Mouse (Mus musculus) CH12.LX (cell line): Measurements from ENCODE around the gene Fthl17e. TPM values are rescaled to one million over a fixed set of nuclear protein-coding genes. Genes with fewer than 3 reads are reported as not detected.
"Not testable (repeated sequence)": the region's sequence is repeated elsewhere in the genome, so short reads cannot be mapped to it uniquely, and the experiment has no call there.

Experiments used
- DNase-seq: peaks from one replicate; pipeline ENCODE4 v3.0.0-alpha.2; 2013; ENCODE audit errors: extremely low read depth
- H3K27ac ChIP-seq: 2 replicates; pipeline ENCODE4 v1.5.1; 2012; ENCODE audit warnings: low read depth, mild to moderate bottlenecking, control low read depth, moderate library complexity; ENCODE audit not compliant: insufficient read depth
- H3K27me3 ChIP-seq: replicated peaks from 2 replicates; pipeline ENCODE3; 2012; ENCODE audit warnings: inconsistent platforms
- H3K36me3 ChIP-seq, 2 experiments: replicated peaks in 1 of 2; 2 replicates each; pipeline versions ENCODE3 to v1.6.1; 2012; ENCODE audit warnings: inconsistent platforms in 1 of 2, low read length in 1 of 2, mild to moderate bottlenecking in 1 of 2, mixed read lengths in 1 of 2, moderate library complexity in 1 of 2; ENCODE audit not compliant: control insufficient read depth in 1 of 2, insufficient read depth in 1 of 2
- H3K4me1 ChIP-seq, 2 experiments: 2 replicates each; pipeline ENCODE4 v1.6.1; 2012; ENCODE audit warnings: inconsistent platforms in 1 of 2, moderate library complexity in 1 of 2; ENCODE audit not compliant: insufficient read depth in 2 of 2, control insufficient read depth in 1 of 2
- H3K4me2 ChIP-seq: 2 replicates; pipeline ENCODE4 v1.6.1; 2012; ENCODE audit warnings: low read depth, mild to moderate bottlenecking, control low read depth; ENCODE audit not compliant: poor library complexity, insufficient read depth, severe bottlenecking
- H3K4me3 ChIP-seq, 3 experiments: fragments of 150-350 bp in 1 of 3; sonication (generic) in 1 of 3; replicated peaks in 1 of 3; 2 replicates each; pipeline versions ENCODE3 to v1.5.1; 2011 to 2012; ENCODE audit warnings: low read depth in 2 of 3, low read length in 2 of 3, mild to moderate bottlenecking in 2 of 3, moderate library complexity in 2 of 3, control low read depth in 1 of 3, improper control_type of control experiment in 1 of 3, inconsistent platforms in 1 of 3, mixed read lengths in 1 of 3; ENCODE audit not compliant: poor library complexity in 1 of 3
- H3K79me2 ChIP-seq: replicated peaks from 2 replicates; pipeline ENCODE4 v1.6.1; 2012; ENCODE audit warnings: mild to moderate bottlenecking, moderate library complexity; ENCODE audit not compliant: control insufficient read depth, poor library complexity, insufficient read depth, severe bottlenecking; ENCODE audit errors: extremely low read depth
- H3K9ac ChIP-seq: 2 replicates; pipeline ENCODE4 v1.6.1; 2012; ENCODE audit warnings: low read depth, mild to moderate bottlenecking, control low read depth, moderate library complexity; ENCODE audit not compliant: insufficient read depth
- H3K9me3 ChIP-seq: replicated peaks from 2 replicates; pipeline ENCODE3; 2012; ENCODE audit warnings: low read length, inconsistent platforms, mixed read lengths
- BHLHE40 ChIP-seq: IDR thresholded peaks from 2 replicates; pipeline ENCODE4 v1.6.1; 2011; ENCODE audit warnings: mild to moderate bottlenecking, low read depth, low read length, improper control_type of control experiment
- CHD1 ChIP-seq: IDR thresholded peaks from 2 replicates; pipeline ENCODE4 v1.6.1; 2012; ENCODE audit warnings: low read depth, low read length, improper control_type of control experiment, inconsistent platforms
- EP300 ChIP-seq: IDR thresholded peaks from 2 replicates; pipeline ENCODE4 v1.6.1; 2011; ENCODE audit warnings: low read length, improper control_type of control experiment
- IRF4 ChIP-seq: IDR thresholded peaks from 2 replicates; pipeline ENCODE4 v1.6.1; 2014; ENCODE audit warnings: low read depth, mild to moderate bottlenecking, inconsistent platforms, low read length, improper control_type of control experiment
- JUN ChIP-seq: IDR thresholded peaks from 2 replicates; pipeline ENCODE4 v1.6.1; 2011; ENCODE audit warnings: low read depth, mild to moderate bottlenecking, low read length, improper control_type of control experiment, moderate library complexity; ENCODE audit not compliant: insufficient read depth
- MXI1 ChIP-seq: IDR thresholded peaks from 2 replicates; pipeline ENCODE4 v1.6.1; 2011; ENCODE audit warnings: mild to moderate bottlenecking, low read depth, low read length, improper control_type of control experiment
- NELFE ChIP-seq: IDR thresholded peaks from 2 replicates; pipeline ENCODE4 v1.6.1; 2011; ENCODE audit warnings: low read depth, low read length, improper control_type of control experiment
- NRF1 ChIP-seq: IDR thresholded peaks from 2 replicates; pipeline ENCODE4 v1.6.1; 2014; ENCODE audit warnings: low read depth, mild to moderate bottlenecking, inconsistent platforms, low read length, improper control_type of control experiment, moderate library complexity
- POLR2A ChIP-seq: IDR thresholded peaks from 2 replicates; pipeline ENCODE4 v1.6.1; 2011; ENCODE audit warnings: low read depth, mild to moderate bottlenecking, improper control_type of control experiment, low read length
- SMC3 ChIP-seq: IDR thresholded peaks from 2 replicates; pipeline ENCODE4 v1.6.1; 2011; ENCODE audit warnings: low read depth, low read length, improper control_type of control experiment
- TCF12 ChIP-seq: IDR thresholded peaks from 2 replicates; pipeline ENCODE4 v1.6.1; 2014; ENCODE audit warnings: low read depth, mild to moderate bottlenecking, inconsistent platforms, low read length, improper control_type of control experiment
- ZC3H11A ChIP-seq: IDR thresholded peaks from 2 replicates; pipeline ENCODE4 v1.6.1; 2012; ENCODE audit warnings: low read depth, mild to moderate bottlenecking, inconsistent platforms, low read length, improper control_type of control experiment
- ZMIZ1 ChIP-seq: IDR thresholded peaks from 2 replicates; pipeline ENCODE4 v1.6.1; 2012; ENCODE audit warnings: low read depth, mild to moderate bottlenecking, inconsistent platforms, low read length, improper control_type of control experiment
- dilution Hi-C: fragments of 300-500 bp; cut with MboI; formaldehyde crosslinking; loops from 2 replicates; pipeline ENCODE4 v1.14.3; 2020; ENCODE audit warnings: low sequenced_read_pairs; ENCODE audit not compliant: extremely low pct_unique_long_range_greater_than_20kb, extremely low pct_ligation_motif_present
- in situ Hi-C: fragments of 300-500 bp; cut with MboI; formaldehyde crosslinking; loops from 3 replicates; pipeline ENCODE4 v1.14.3; 2019; ENCODE audit warnings: low sequenced_read_pairs, low pct_ligation_motif_present, low pct_unique_long_range_greater_than_20kb, mixed read lengths
- polyA plus RNA-seq: library from polyadenylated mRNA; unstranded; fragments of >175 nt; gene quantifications from 2 replicates; pipeline ENCODE4 v1.2.1, GENCODE M21; 2012; ENCODE audit warnings: low read depth; ENCODE audit not compliant: insufficient read length
- total RNA-seq, 2 experiments: library from RNA; depleted of rRNA; stranded (reverse); fragments of 300-350 nt in 1 of 2; fragments of >200 nt in 1 of 2; gene quantifications; 2 replicates each; pipeline ENCODE4 v1.2.3; 2012 to 2014

The Fthl17e gene
- not detected in 2 replicates for total RNA-seq (2012; rRNA removed)
- not detected in 2 replicates for total RNA-seq (2014; rRNA removed)
- polyA plus RNA-seq: not detected in 2 replicates

- H3K4me2 ChIP-seq, DNase-seq, H3K36me3 ChIP-seq, H3K4me1 ChIP-seq, H3K27ac ChIP-seq, dilution Hi-C loops, H3K4me3 ChIP-seq, H3K27me3 ChIP-seq, in situ Hi-C loops, H3K9ac ChIP-seq, H3K79me2 ChIP-seq, H3K9me3 ChIP-seq: not testable (repeated sequence)
These were observed at the start of gene Fthl17e for GRCm38 (mm10) chrX:9033193-9033592. Gene Fthl17e (plus strand): TSS chrX:9033493.

- H3K36me3 ChIP-seq, in situ Hi-C loops, H3K9me3 ChIP-seq, H3K4me1 ChIP-seq, H3K27ac ChIP-seq, H3K27me3 ChIP-seq, H3K79me2 ChIP-seq, H3K4me3 ChIP-seq, H3K9ac ChIP-seq, DNase-seq, dilution Hi-C loops, H3K4me2 ChIP-seq: not testable (repeated sequence)
These were observed 46.6 kb upstream of the Fthl17e start, which contains the start of gene Fthl17d for GRCm38 (mm10) chrX:8986655-8987054. Gene Fthl17d (minus strand): TSS chrX:8986755.

DNA sequence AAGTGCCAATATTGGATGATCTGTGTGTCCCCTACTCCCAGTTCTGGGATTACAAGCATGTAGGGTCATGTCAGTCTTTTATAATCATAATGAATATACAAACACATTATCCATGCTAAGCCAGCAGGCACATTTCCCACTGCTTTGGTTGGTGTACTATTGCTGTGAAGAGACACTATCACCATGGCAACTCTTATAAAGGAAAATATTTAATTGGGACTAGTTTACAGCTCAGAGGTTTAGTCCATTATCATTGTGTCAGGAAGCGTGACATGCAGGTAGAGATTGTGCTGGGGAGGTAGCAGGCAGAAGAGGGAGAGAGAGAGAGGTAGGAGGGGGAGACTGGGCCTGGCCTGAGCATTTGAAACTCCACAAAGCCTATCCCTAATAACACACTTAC, 17.2 kb upstream of the Fthl17e start:
- Histone ChIP-seq H3K9me3 (no peaks in the 10 kb centered on the region), H3K27me3 (no peaks in the 10 kb centered on the region), H3K4me2 (no peak overlapping the region), H3K79me2 (no peaks in the 10 kb centered on the region), H3K4me1 (no peaks in the 10 kb centered on the region), H3K4me3 (no peak overlapping the region), H3K36me3 (no peaks in the 10 kb centered on the region), H3K27ac (no peak overlapping the region), H3K9ac (no peak overlapping the region)
- in situ Hi-C loops: no loop called here
- DNase-seq: no peak
- dilution Hi-C loops: no loop called here
- TF ChIP-seq IRF4: no peak

GRCm38 (mm10) chrX:9019481-9019880, 13.8 kb upstream of the Fthl17e start:
- TF ChIP-seq ZMIZ1 (no peak), NELFE (no peak), BHLHE40 (no peak), TCF12 (no peak), EP300 (no peak), ZC3H11A (no peak), CHD1 (no peak), POLR2A (no peak), NRF1 (no peak), SMC3 (no peak), MXI1 (no peak), JUN (no peak)
- TF ChIP-seq, all 38 proteins: peak for 0
- H3K4me1 ChIP-seq: no peaks in the 10 kb centered on the region
- no peak overlapping the region for H3K9ac ChIP-seq
- H3K36me3 ChIP-seq: no peaks in the 10 kb centered on the region
- dilution Hi-C loops (no loop called here), in situ Hi-C loops (no loop called here)
- no peaks in the 10 kb centered on the region for H3K27me3 ChIP-seq
- H3K27ac ChIP-seq: no peak overlapping the region
- H3K4me2 ChIP-seq: no peak overlapping the region
- no peaks in the 10 kb centered on the region for H3K79me2 ChIP-seq
- no peaks in the 10 kb centered on the region for H3K9me3 ChIP-seq
- no peak overlapping the region for H3K4me3 ChIP-seq
- DNase-seq: no peak
